Mouse (Mus musculus) ES-E14 (cell line): ENCODE data around the gene Ip6k1. TPM values are rescaled to one million over a fixed set of nuclear protein-coding genes. Genes with fewer than 3 reads are reported as not detected.

Source experiments
- DNase-seq: peaks from one replicate; pipeline ENCODE4 v3.0.0-alpha.2; 2013; ENCODE audit warnings: low read depth, low spot score
- H3K27ac ChIP-seq: 2 replicates; pipeline ENCODE4 v1.5.1; 2012; ENCODE audit warnings: low read depth, mild to moderate bottlenecking, low read length, moderate library complexity, mixed read lengths; ENCODE audit not compliant: poor library complexity, insufficient read depth, severe bottlenecking
- H3K36me3 ChIP-seq: 2 replicates; pipeline ENCODE4 v1.6.1; 2012; ENCODE audit warnings: mild to moderate bottlenecking, low read length, moderate library complexity, mixed read lengths; ENCODE audit not compliant: control insufficient read depth, poor library complexity, insufficient read depth, severe bottlenecking
- H3K4me1 ChIP-seq, 2 experiments: fragments of 150-350 bp in 1 of 2; sonication (generic) in 1 of 2; 2 replicates each; pipeline ENCODE4 v1.6.1; 2012; ENCODE audit warnings: low read length in 2 of 2, mild to moderate bottlenecking in 1 of 2, mixed read lengths in 1 of 2; ENCODE audit not compliant: control insufficient read depth in 2 of 2, insufficient read depth in 2 of 2, poor library complexity in 1 of 2
- H3K4me3 ChIP-seq, 2 experiments: fragments of 150-350 bp in 1 of 2; sonication (generic) in 1 of 2; 2 replicates each; pipeline ENCODE4 v1.5.1; 2012; ENCODE audit warnings: low read length in 2 of 2, low read depth in 1 of 2, mild to moderate bottlenecking in 1 of 2, mixed read lengths in 1 of 2; ENCODE audit not compliant: insufficient read depth in 1 of 2, poor library complexity in 1 of 2, severe bottlenecking in 1 of 2
- H3K9ac ChIP-seq: 2 replicates; pipeline ENCODE4 v1.6.1; 2012; ENCODE audit warnings: low read depth, mild to moderate bottlenecking, low read length, mixed read lengths; ENCODE audit not compliant: poor library complexity, insufficient read depth, severe bottlenecking
- H3K9me3 ChIP-seq: fragments of 150-350 bp; sonication (generic); 2 replicates; pipeline ENCODE4 v1.6.1; 2012; ENCODE audit warnings: low read depth, mild to moderate bottlenecking, low read length; ENCODE audit not compliant: control insufficient read depth, insufficient read depth
- CHD2 ChIP-seq: IDR thresholded peaks from 2 replicates; pipeline ENCODE4 v1.6.1; 2014; ENCODE audit warnings: mild to moderate bottlenecking, low read depth, low read length, inconsistent platforms
- HCFC1 ChIP-seq: IDR thresholded peaks from 2 replicates; pipeline ENCODE4 v1.6.1; 2012; ENCODE audit warnings: low read length, inconsistent platforms, borderline replicate concordance; ENCODE audit not compliant: insufficient read depth
- MAFK ChIP-seq: IDR thresholded peaks from 2 replicates; pipeline ENCODE4 v1.6.1; 2014; ENCODE audit warnings: mild to moderate bottlenecking, low read depth, low read length, inconsistent platforms; ENCODE audit not compliant: insufficient read depth
- ZC3H11A ChIP-seq: IDR thresholded peaks from 2 replicates; pipeline ENCODE4 v1.6.1; 2012; ENCODE audit warnings: low read depth, mild to moderate bottlenecking, inconsistent platforms, low read length, borderline replicate concordance
- ZNF384 ChIP-seq: IDR thresholded peaks from 2 replicates; pipeline ENCODE4 v1.6.1; 2012; ENCODE audit warnings: low read depth, low read length, inconsistent platforms
- in situ Hi-C, 2 experiments: fragments of 600-800 bp; cut with MboI; formaldehyde crosslinking; loops; one replicate each; pipeline ENCODE4 v1.15.1; 2025; ENCODE audit warnings: low sequenced_read_pairs in 2 of 2, inconsistent platforms in 1 of 2; ENCODE audit not compliant: unreplicated experiment in 2 of 2
- total RNA-seq: library from RNA; depleted of rRNA; stranded (reverse); fragments of 300-350 nt; gene quantifications from 2 replicates; pipeline ENCODE4 v1.2.3, GENCODE M21; 2012; rRNA removed

The Ip6k1 gene
- total RNA-seq: 41.0 and 53.9 TPM in 2 replicates

GRCm38 (mm10) chr9:108001922-108002770 lies at the start of gene Ip6k1:
Gene Ip6k1, plus strand, starts transcription at chr9:108002501.
- TF ChIP-seq HCFC1 (no peak), MAFK (no peak), ZNF384 (no peak), ZC3H11A (no peak), CHD2 (peak; percentile 87)
- no peaks in the 10 kb centered on the region for H3K9me3 ChIP-seq
- H3K4me1 ChIP-seq: 0 out of 4 replicates have a peak, but pooled peaks cover 0 to 3% of the 10 kb centered on the region in 2 experiments
- peak within 1 kb of the TSS; percentile 87 to 93 for H3K4me3 ChIP-seq
- peak; percentile 100 for DNase-seq
- in situ Hi-C loops: no loop called here
- H3K9ac ChIP-seq: peak within 1 kb of the TSS; percentile 92
- no peaks in the 10 kb centered on the region for H3K36me3 ChIP-seq
- peak within 1 kb of the TSS; percentile 79 for H3K27ac ChIP-seq

- Histone ChIP-seq H3K4me3 (no peak overlapping the region), H3K27ac (no peak overlapping the region), H3K4me1 (peaks cover 3 to 5% of the 10 kb centered on the region in 2 experiments; a peak in 2 of 4 replicates), H3K9ac (no peak overlapping the region), H3K36me3 (peaks cover 31% of the 10 kb centered on the region), H3K9me3 (no peaks in the 10 kb centered on the region)
- no peak for DNase-seq
- no peak for TF ChIP-seq MAFK
- in situ Hi-C loops: no loop called here
These were observed 46.5 kb upstream of the Ip6k1 start for GRCm38 (mm10) chr9:107955613-107956289.

GRCm38 (mm10) chr9:107957141-107957540 lies 45.2 kb upstream of the Ip6k1 start:
- no peak overlapping the region for H3K9ac ChIP-seq
- TF ChIP-seq MAFK: no peak
- no peak for TF ChIP-seq CHD2
- TF ChIP-seq HCFC1: no peak
- no peak for TF ChIP-seq ZNF384
- no peak for TF ChIP-seq ZC3H11A
- in situ Hi-C loops: no loop called here
- H3K27ac ChIP-seq: no peak overlapping the region
- H3K4me1 ChIP-seq: peaks cover 4 to 14% of the 10 kb centered on the region in 2 experiments; a peak in 2 of 4 replicates
- H3K9me3 ChIP-seq: no peaks in the 10 kb centered on the region
- peak; percentile 46 for DNase-seq
- peaks cover 39% of the 10 kb centered on the region for H3K36me3 ChIP-seq
- no peak overlapping the region for H3K4me3 ChIP-seq

GRCm38 (mm10) chr9:107959896-107960295 lies 42.4 kb upstream of the Ip6k1 start:
- Histone ChIP-seq H3K9ac (no peak overlapping the region), H3K4me3 (no peak overlapping the region), H3K9me3 (no peaks in the 10 kb centered on the region), H3K36me3 (peaks cover 59% of the 10 kb centered on the region), H3K4me1 (peaks cover 6 to 14% of the 10 kb centered on the region in 2 experiments; a peak in 3 of 4 replicates), H3K27ac (no peak overlapping the region)
- in situ Hi-C loops: no loop called here
- DNase-seq: no peak
- TF ChIP-seq HCFC1 (no peak), MAFK (no peak), ZNF384 (no peak), ZC3H11A (no peak), CHD2 (no peak)
